Mouse (Mus musculus): Measurements from ENCODE around the gene Fzd2. TPM values are rescaled to one million over a fixed set of nuclear protein-coding genes. Genes with fewer than 3 reads are reported as not detected.
A peak's percentile ranks its signal among the peaks of the same experiment; 100 is the strongest.
"Not testable (repeated sequence)": the region's sequence is repeated elsewhere in the genome, so short reads cannot be mapped to it uniquely, and the experiment has no call there.

The Fzd2 gene
- polyA plus RNA-seq (2015; fragmentation: Nextera tagmentation; extraction: Ambion mirVana): 7.4 and 9.5 TPM in 2 replicates

- Histone ChIP-seq H3K9me3 (no peaks in the 10 kb centered on the region), H3K27ac (peak within 1 kb of the TSS; percentile 82), H3K4me1 (peaks cover 45% of the 10 kb centered on the region), H3K4me2 (peak within 1 kb of the TSS; percentile 97), H3K36me3 (replicated peaks) (no peaks in the 10 kb centered on the region), H3K4me3 (peak within 1 kb of the TSS; percentile 66), H3K9ac (peak within 1 kb of the TSS; percentile 52), H3K27me3 (replicated peaks) (0 out of 2 replicates have a peak, but pooled peaks cover 7% of the 10 kb centered on the region)
- under 1% methylated on average over 31 of the region's 31 CpGs for WGBS
- ATAC-seq (replicated peaks): peak; percentile 94
Measured at GRCm38 (mm10) chr11:102604010-102604584, at the start of gene Fzd2. Fzd2 (plus strand) TSS chr11:102604396.

- no peaks in the 10 kb centered on the region for H3K27me3 ChIP-seq (replicated peaks)
- no peaks in the 10 kb centered on the region for H3K36me3 ChIP-seq (replicated peaks)
- peak overlapping the region; percentile 96 for H3K9ac ChIP-seq
- H3K4me2 ChIP-seq: peak overlapping the region; percentile 68
- peak overlapping the region; percentile 91 for H3K4me3 ChIP-seq
- peak; percentile 67 for ATAC-seq (replicated peaks)
- under 1% methylated on average over 39 of the region's 39 CpGs for WGBS
- peaks cover 30% of the 10 kb centered on the region for H3K4me1 ChIP-seq
- H3K27ac ChIP-seq: peak overlapping the region; percentile 96
- H3K9me3 ChIP-seq: no peaks in the 10 kb centered on the region
Measured at GRCm38 (mm10) chr11:102555400-102556030, 48.7 kb upstream of the Fzd2 start.

GRCm38 (mm10) chr11:102556031-102556715 is 48.0 kb upstream of the Fzd2 start, which contains the start of gene Gpatch8:
Gpatch8 (minus strand) TSS chr11:102556392.
- no peaks in the 10 kb centered on the region for H3K27me3 ChIP-seq (replicated peaks)
- no peaks in the 10 kb centered on the region for H3K36me3 ChIP-seq (replicated peaks)
- peaks cover 25% of the 10 kb centered on the region for H3K4me1 ChIP-seq
- ATAC-seq (replicated peaks): peak; percentile 96
- WGBS: 1% methylated on average over 41 of the region's 55 CpGs
- no peaks in the 10 kb centered on the region for H3K9me3 ChIP-seq
- peak within 1 kb of the TSS; percentile 68 for H3K4me2 ChIP-seq
- H3K27ac ChIP-seq: peak within 1 kb of the TSS; percentile 96
- peak within 1 kb of the TSS; percentile 91 for H3K4me3 ChIP-seq
- peak within 1 kb of the TSS; percentile 96 for H3K9ac ChIP-seq

- H3K9me3 ChIP-seq: no peaks in the 10 kb centered on the region
- peak overlapping the region; percentile 96 for H3K27ac ChIP-seq
- H3K4me2 ChIP-seq: peak overlapping the region; percentile 44
- WGBS: 21% methylated on average over 3 of the region's 3 CpGs
- H3K27me3 ChIP-seq (replicated peaks): no peaks in the 10 kb centered on the region
- peaks cover 24% of the 10 kb centered on the region for H3K4me1 ChIP-seq
- ATAC-seq (replicated peaks): 0 out of 2 replicates have a peak, but pooled peaks have one; percentile 19
- H3K9ac ChIP-seq: no peak overlapping the region
- no peaks in the 10 kb centered on the region for H3K36me3 ChIP-seq (replicated peaks)
- H3K4me3 ChIP-seq: peak overlapping the region; percentile 91; the same call in 1 of the 2 replicates
Measured at GRCm38 (mm10) chr11:102556716-102557074, 47.5 kb upstream of the Fzd2 start.

GRCm38 (mm10) chr11:102557386-102557785 is 46.8 kb upstream of the Fzd2 start:
- no peak for ATAC-seq (replicated peaks)
- WGBS: 100% methylated on average over 1 of the region's 1 CpGs
- Histone ChIP-seq H3K4me1 (peaks cover 19% of the 10 kb centered on the region), H3K4me3 (no peak overlapping the region), H3K36me3 (replicated peaks) (no peaks in the 10 kb centered on the region), H3K4me2 (no peak overlapping the region), H3K27me3 (replicated peaks) (no peaks in the 10 kb centered on the region), H3K27ac (no peak overlapping the region), H3K9me3 (no peaks in the 10 kb centered on the region), H3K9ac (no peak overlapping the region)

- H3K36me3 ChIP-seq (replicated peaks): no peaks in the 10 kb centered on the region
- no peak overlapping the region for H3K4me2 ChIP-seq
- 94% methylated on average over 4 of the region's 5 CpGs for WGBS
- H3K27me3 ChIP-seq (replicated peaks): no peaks in the 10 kb centered on the region
- no peak overlapping the region for H3K27ac ChIP-seq
- H3K4me1 ChIP-seq: peaks cover 15% of the 10 kb centered on the region
- no peaks in the 10 kb centered on the region for H3K9me3 ChIP-seq
- H3K9ac ChIP-seq: no peak overlapping the region
- ATAC-seq (replicated peaks): no peak
- no peak overlapping the region for H3K4me3 ChIP-seq
Measured at GRCm38 (mm10) chr11:102558704-102559103, 45.5 kb upstream of the Fzd2 start.

GRCm38 (mm10) chr11:102564952-102565671 is 39.1 kb upstream of the Fzd2 start:
- 88% methylated on average over 14 of the region's 14 CpGs for WGBS
- not testable (repeated sequence) for H3K36me3 ChIP-seq (replicated peaks); H3K4me1 ChIP-seq; ATAC-seq (replicated peaks); H3K27ac ChIP-seq; H3K27me3 ChIP-seq (replicated peaks); H3K4me2 ChIP-seq; H3K9me3 ChIP-seq; H3K9ac ChIP-seq; H3K4me3 ChIP-seq

GRCm38 (mm10) chr11:102565741-102566140 is 38.5 kb upstream of the Fzd2 start:
- Histone ChIP-seq H3K27ac (no peak overlapping the region), H3K27me3 (replicated peaks) (no peaks in the 10 kb centered on the region), H3K9ac (no peak overlapping the region), H3K36me3 (replicated peaks) (no peaks in the 10 kb centered on the region), H3K9me3 (no peaks in the 10 kb centered on the region), H3K4me3 (no peak overlapping the region), H3K4me2 (no peak overlapping the region), H3K4me1 (no peaks in the 10 kb centered on the region)
- no peak for ATAC-seq (replicated peaks)

- Histone ChIP-seq H3K27ac (no peak overlapping the region), H3K27me3 (replicated peaks) (no peaks in the 10 kb centered on the region), H3K4me3 (no peak overlapping the region), H3K36me3 (replicated peaks) (no peaks in the 10 kb centered on the region), H3K9me3 (no peaks in the 10 kb centered on the region), H3K9ac (no peak overlapping the region), H3K4me1 (no peaks in the 10 kb centered on the region), H3K4me2 (no peak overlapping the region)
- no peak for ATAC-seq (replicated peaks)
- 94% methylated on average over 1 of the region's 1 CpGs for WGBS
Measured at GRCm38 (mm10) chr11:102566290-102566689, 37.9 kb upstream of the Fzd2 start.

- Histone ChIP-seq H3K9ac (no peak overlapping the region), H3K4me2 (no peak overlapping the region), H3K27me3 (replicated peaks) (no peaks in the 10 kb centered on the region), H3K9me3 (no peaks in the 10 kb centered on the region), H3K4me1 (no peaks in the 10 kb centered on the region), H3K27ac (no peak overlapping the region), H3K36me3 (replicated peaks) (no peaks in the 10 kb centered on the region), H3K4me3 (no peak overlapping the region)
- ATAC-seq (replicated peaks): no peak
- 88% methylated on average over 6 of the region's 6 CpGs for WGBS
Measured at GRCm38 (mm10) chr11:102567157-102567556, 37.0 kb upstream of the Fzd2 start.

- H3K4me3 ChIP-seq: no peak overlapping the region
- WGBS: 97% methylated on average over 15 of the region's 15 CpGs
Measured at GRCm38 (mm10) chr11:102567723-102568122, 36.5 kb upstream of the Fzd2 start.

GRCm38 (mm10) chr11:102568191-102568590 is 36.0 kb upstream of the Fzd2 start:
- Histone ChIP-seq H3K4me1 (0 out of 2 replicates have a peak, but pooled peaks cover 3% of the 10 kb centered on the region), H3K27ac (no peak overlapping the region), H3K4me3 (no peak overlapping the region), H3K36me3 (replicated peaks) (no peaks in the 10 kb centered on the region), H3K9me3 (no peaks in the 10 kb centered on the region), H3K27me3 (replicated peaks) (no peaks in the 10 kb centered on the region), H3K9ac (no peak overlapping the region), H3K4me2 (no peak overlapping the region)
- 78% methylated on average over 12 of the region's 12 CpGs for WGBS
- no peak for ATAC-seq (replicated peaks)

More at GRCm38 (mm10) chr11:102567723-102568122, 36.5 kb upstream of the Fzd2 start:
- Histone ChIP-seq H3K4me2 (no peak overlapping the region), H3K27me3 (replicated peaks) (no peaks in the 10 kb centered on the region), H3K9ac (no peak overlapping the region), H3K9me3 (no peaks in the 10 kb centered on the region), H3K4me1 (no peaks in the 10 kb centered on the region), H3K27ac (no peak overlapping the region), H3K36me3 (replicated peaks) (no peaks in the 10 kb centered on the region)
- no peak for ATAC-seq (replicated peaks)
